Mouse (Mus musculus) kidney, adult 8-10 months (tissue): Measurements from ENCODE around the gene Fem1b.
"Not testable (repeated sequence)": the region's sequence is repeated elsewhere in the genome, so short reads cannot be mapped to it uniquely, and the experiment has no call there.

Source experiments
- DNase-seq, 2 experiments: peaks; one replicate each; pipeline ENCODE4 v3.0.0; 2022

Fem1b gene

DNA sequence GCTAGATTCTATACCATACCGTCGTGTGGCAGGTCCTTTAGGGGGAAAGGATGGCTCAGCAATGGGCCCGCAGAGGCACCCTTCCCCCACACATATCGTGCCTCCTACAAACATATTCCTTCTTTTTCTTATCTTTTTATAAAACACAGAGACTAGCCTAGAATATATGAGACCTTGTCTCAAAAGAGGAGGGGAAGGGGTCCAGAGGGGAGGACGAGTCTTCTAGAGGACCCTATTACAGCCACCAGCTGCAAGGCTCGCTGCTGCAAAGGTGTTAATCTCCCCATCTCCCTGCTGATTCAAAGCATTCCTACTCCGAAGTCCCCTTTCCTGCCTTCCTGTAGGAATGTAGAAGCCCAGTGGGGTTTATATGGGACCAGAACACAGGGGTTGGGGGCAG lies 14.7 kb upstream of the Fem1b start:
- no peak for DNase-seq

GRCm38 (mm10) chr9:62825791-62826393 lies 14.2 kb upstream of the Fem1b start:
- DNase-seq: no peak

DNA sequence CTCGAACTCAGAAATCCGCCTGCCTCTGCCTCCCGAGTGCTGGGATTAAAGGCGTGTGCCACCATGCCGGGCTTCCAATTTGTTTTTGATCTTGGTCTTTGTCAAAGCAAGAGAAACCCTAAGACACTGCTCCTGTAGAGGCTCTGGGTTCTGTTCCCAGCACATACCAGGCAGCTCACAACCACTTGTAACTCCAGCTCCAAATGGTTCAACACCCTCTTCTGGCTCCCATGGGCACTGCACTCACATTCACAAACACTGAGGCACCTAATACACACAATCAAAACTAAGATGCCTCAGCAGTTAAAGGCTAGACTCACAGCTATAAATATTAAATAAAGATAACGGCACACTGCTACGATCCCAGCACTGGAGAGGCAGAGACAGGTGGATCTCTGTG lies 10.1 kb upstream of the Fem1b start:
- DNase-seq: no peak

GRCm38 (mm10) chr9:62820829-62821228 lies 9.1 kb upstream of the Fem1b start:
- DNase-seq: no peak

DNA sequence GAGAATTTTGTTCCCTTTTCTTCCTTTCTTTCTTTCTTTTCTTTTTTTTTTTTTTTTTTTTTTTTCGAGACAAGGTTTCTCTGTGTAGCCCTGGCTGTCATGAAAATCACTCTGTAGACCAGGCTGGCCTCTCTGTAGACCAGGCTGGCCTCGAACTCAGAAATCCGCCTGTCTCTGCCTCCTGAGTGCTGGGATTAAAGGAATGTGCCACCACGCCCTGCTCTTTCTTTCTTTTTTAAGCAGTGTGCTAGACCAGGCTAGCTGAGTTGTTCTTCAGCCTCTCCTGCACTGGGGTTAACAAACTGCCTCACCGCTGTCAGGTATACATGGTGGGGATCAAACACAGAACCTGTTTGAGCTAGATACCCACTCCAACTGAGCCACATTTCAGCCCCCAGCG lies 8.2 kb upstream of the Fem1b start:
- not testable (repeated sequence) for DNase-seq

DNA sequence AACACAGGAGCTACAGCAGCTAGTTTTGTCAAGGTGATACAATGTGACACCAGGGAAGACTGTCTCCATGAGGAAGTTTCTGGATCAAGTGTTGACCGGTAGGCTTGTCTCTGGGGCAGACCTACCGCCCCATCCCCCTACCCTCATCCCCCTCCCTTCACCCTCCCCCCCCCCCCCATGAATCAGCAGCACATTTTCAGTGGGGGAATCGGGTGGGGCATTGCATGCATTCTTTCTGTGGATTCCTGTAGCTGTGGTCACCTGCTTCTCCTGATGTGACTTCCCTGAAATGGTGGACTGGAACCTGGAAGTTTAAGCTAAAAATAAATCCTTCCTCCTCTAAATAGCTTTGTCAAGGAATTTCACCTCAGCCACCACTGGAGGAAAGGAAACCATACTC lies 7.8 kb upstream of the Fem1b start:
- DNase-seq: no peak

DNA sequence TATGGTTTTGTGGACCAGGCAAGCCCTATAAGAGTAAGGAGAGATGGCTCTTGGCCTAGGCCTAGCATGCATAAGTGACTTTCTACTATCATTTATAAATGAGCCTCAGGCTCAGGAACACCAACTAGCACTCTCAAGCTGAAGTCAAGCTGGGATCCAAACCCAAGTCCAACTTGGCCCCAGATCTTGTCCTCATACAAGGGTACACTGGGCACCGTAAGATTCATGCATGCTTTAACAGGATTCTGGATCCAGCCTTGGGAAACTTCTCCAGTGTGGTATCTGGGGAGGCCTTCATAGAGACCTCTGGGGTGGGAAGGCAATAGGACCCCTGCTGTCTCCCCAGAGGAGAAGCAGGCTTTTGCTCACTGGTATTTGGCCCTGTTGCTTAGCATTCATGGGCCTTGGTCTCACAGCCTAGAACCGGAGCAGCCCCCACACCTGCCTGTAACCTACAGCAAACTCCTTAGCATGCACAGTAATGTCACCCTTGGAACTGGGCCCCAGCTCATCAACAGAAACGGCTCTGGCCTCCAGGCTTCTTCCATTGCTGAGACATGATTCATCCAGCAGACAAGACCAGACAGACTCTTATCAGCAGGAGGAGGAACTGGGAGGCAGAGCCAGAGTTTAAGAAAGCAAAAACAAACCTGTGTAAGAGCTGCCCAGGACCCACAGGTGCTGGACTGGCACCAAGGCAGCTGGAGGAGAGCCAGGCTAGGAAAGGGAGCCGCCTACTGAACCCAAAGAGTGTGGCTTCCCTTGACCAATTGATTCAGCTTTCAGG lies 6.3 kb upstream of the Fem1b start:
- DNase-seq: no peak

GRCm38 (mm10) chr9:62817099-62817571 lies 5.4 kb upstream of the Fem1b start:
- DNase-seq: no peak

DNA sequence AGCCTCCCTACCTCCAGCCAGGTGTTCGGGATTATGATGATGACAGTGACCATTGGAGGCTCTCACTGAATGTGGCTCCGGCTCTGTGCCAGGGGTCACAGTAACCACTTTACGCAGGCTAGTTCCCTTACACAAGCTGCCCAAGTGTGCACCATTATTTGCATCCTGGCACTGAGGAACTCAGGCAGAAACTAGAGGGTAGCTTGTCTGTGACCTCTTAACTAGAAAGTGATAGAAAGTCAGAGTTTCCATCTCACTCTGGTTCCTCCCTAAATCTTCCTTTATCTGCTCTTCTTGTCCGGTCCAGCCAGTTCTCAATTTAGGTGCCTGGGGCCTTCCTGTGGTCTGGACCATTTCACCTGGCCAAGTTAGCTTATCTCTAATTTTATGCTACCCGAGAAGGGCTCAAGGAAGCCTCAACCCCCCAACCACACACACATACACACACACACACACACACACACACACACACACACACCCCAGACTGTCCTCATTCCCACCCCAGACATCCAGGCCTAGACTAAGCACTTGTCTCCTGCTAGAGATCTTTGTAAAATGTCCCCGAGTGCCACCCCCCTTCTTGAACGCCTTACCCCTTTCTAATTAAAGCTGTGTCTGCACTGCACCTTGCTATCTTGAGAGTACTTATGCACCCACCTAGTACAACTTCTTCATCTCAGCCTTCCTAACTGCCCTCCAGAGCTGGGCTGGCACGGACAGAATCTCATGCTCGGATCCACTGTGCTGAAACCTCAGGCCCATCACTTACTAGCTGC lies 4.8 kb upstream of the Fem1b start:
- DNase-seq: no peak

GRCm38 (mm10) chr9:62814751-62815150 lies 3.0 kb upstream of the Fem1b start:
- DNase-seq: no peak

DNA sequence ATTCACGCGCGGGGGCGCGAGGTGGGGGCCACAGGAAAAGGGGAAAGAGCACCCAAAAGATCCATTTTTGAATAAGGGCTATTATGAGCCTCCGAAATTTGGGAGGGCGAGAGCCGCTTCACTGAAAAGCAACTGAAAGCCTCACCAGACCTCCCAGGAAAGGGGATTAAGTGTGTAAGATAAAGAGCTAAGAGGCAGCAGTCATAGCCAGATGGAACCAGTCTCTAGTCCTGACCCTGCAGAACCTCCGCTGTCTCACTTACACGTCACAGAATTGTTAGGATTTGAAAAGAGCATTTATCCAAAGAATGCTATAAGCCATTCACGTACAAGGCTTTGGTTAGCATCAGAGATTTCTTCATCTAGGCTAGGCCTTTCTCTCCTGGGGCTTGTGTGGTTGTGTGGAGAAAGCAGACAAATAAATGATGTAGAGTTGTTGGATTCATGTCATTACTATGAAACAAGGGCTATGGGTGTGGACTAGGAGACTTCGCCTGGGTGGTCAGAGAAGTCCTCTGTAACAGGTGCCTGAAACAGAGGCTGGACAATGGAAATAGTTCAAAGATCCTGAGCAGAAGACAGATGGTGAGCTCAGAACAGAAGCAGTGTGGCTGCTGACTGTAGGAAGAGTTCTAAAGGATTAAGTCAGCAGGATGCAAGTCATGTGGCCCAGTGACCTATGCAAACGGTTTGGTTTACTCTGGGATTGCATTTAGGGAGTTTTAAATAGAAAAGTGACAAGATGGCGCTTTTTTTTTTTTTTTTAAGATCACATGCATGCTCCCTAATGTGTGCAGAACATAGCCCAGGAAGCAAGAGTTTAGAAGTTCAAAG lies 699 bp upstream of the Fem1b start:
- no peak for DNase-seq

GRCm38 (mm10) chr9:62810543-62811515 lies 905 bp downstream of the Fem1b start:
- DNase-seq: no peak

- no peak for DNase-seq
Measured at GRCm38 (mm10) chr9:62810095-62810494, 1.6 kb downstream of the Fem1b start.

DNA sequence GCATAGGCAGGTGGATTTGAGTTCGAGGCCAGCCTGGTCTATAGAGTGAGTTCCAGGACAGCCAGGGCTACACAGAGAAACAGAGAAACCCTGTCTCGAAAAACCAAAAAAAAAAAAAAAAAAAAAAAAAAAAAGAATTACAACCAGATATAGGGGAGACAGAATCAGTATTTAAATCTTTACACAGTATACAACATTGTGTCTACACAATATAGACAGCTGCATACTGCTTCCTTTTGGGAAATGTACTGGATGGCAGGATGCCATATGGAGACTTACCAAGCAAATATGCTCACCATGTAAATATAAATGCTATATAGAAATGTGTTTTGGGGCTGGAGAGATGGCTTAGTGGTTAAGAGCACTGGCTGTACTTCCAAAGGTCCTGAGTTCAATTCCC lies 12.5 kb downstream of the Fem1b start:
- not testable (repeated sequence) for DNase-seq

DNA sequence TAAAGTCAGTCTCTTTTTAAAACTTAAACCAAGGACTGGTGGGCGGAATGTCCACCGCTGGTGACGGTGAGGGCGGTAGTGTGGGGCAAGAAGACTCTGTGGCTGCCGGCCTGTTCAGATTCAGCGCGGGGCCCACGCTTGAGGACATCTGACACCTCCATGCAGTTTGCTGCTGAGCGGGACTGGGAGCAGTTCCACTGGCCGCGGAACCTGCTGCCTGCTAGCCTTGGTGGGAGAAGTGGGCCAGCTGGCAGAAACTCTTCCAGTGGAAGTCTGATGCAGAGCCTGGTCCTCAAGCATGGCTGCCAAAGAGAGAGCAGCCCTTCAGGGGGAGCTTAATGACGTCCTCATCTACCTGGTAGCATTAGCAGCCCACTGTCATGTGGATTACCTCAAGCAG lies 21.9 kb downstream of the Fem1b start:
- no peak for DNase-seq

DNA sequence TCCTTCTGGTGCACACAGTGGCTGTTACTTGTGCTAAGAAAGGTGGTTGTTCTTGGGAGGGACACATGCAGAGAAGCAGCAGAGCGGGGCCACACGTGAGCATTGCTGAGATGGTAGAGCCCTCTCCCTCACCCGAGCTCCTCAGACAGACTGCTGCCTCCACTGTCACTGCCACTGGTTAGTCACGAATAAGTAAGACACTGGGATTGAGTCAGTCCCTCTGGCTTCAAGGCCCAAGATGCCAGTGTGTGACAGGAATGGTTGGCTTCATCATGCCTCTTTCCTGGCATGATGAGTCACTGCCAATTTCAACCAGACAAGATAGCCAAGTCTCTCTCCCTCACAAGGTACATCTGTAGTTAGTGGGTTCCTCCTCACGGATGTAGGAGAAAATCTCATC lies 25.0 kb downstream of the Fem1b start:
- no peak for DNase-seq

DNA sequence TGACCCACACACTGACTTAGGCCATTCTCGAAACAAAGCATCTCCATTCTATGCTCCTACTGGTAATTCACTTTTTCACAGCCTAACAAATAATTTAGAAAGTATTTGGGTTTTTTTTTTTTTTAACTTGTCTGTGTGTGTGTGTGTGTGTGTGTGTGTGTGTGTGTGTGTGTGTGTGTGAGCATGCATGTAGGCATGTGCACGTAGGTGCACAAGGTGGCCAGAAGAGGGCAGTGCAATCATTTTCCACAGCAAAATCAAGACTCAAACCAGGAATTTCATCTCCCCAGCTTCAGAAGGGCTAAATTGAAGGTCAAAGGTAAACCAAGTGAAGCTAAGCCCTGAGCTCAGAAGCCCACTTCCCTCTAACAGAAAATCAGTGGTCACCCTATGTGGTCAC lies 27.5 kb downstream of the Fem1b start:
- DNase-seq: no peak

DNA sequence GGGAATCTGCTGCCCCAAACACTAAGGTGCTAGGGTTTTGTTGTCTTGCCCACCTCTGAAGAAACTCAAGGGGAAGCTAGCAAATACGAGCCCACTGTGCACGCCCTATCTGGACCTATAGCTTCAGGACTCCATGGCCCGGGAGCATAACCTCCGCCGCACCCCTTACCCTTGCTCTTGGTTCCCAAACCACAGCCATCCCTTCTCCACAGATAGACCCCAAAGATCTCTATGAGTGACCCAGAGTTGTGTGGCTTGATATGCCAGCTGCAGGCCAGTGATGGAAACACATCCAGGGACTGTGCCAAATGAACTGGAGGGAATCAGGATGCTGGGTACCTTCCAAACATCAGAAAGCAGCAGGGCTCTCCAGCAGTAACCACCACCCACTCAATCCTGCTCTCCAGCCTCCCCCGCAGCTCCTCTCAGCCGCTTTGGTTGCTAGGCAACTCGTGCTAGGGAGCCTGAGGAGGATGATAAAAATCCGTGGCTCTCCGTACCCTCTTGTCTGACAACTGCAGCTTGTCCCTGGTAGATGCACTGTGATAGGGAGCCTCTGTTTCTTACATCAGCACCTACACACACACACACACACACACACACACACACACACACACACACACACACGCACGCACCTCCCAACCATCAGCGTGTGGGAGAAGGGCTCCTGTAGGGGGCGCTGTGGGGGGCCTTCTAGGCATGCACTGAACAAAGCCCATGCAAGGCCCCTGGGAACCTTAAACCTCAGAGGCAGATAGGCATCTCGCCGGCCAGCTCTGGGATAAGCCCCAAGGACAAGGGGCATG lies 28.6 kb downstream of the Fem1b start:
- DNase-seq: no peak

GRCm38 (mm10) chr9:62781965-62782364 lies 29.8 kb downstream of the Fem1b start:
- DNase-seq: peak; percentile 14 to 36

DNA sequence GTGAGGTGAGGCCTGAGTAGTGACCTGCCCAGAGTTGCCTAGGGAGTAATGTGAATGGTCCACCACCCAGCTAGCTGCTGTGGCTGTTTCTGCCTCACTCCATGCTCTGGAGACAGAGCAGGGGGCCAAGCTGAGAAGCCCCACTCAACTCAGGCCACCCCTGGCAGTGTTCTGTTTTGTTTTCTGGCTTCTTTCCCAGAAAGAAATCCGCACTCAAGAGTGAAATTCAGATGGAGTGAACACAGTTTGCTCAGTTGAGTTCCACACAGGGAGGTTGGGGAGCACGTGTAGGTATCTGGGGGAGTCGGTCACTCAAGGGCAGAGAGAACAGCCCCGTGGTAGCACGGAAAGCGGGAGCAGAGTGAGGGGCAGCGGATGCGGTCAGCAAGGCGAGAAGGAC lies 33.0 kb downstream of the Fem1b start:
- no peak for DNase-seq

DNA sequence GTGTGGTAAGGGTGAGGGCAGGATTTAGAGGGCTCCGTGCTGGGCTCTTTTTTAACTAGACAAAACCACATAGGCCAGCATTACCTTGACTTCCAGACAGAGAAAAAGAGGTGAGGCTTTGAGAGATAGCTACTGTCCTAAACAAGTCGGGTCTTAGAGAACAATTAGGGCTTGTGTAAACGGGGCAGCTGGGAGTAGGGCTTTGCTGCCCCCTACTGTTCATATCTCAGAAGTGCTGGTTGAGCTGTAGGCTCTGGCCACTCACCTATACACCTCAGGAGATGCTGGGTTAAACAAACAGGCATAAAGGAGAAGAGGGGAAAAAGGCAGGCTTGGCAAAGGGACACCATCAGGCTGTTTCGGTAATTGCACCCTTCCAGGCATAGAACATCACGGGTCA lies 34.3 kb downstream of the Fem1b start:
- DNase-seq: peak; percentile 31 to 63
